ENCODE assay signal across 9 mouse cellular contexts in genomic region chr8:71383396-71383795, GRCm38 (mm10). TPM values are rescaled to one million over a fixed set of nuclear protein-coding genes. Genes with fewer than 3 reads are reported as not detected.
DNase-seq lines count a peak whose midpoint lies in the region; ATAC-seq and TF ChIP-seq lines count a peak whose summit lies in the region.
"Had no signal": no experiment of that assay in that cellular context is flagged by ENCODE, and none has a peak within 500 bp of the region (broad histone marks: within the 10 kb centered on the region; RNA-seq: fewer than 3 reads in every experiment).

No protein-coding gene starts in this region.

- DNase-seq in embryo, embryonic 9.5 days (ENCODE audit: extremely low spot score) = peak; percentile 73
- no peak for DNase-seq in kidney, postnatal 0 days (ENCODE audit: low spot score)
- no peak for DNase-seq in neural tube, embryonic 11.5 days (ENCODE audit: low spot score)
- DNase-seq in frontal cortex, adult 2 months (ENCODE audit: extremely low spot score in 1 of 2, low spot score in 1 of 2) = no peak
- DNase-seq in gastrocnemius, adult 8-10 months (ENCODE audit: low spot score in 2 of 2) = no peak
- DNase-seq in cerebellum, adult 18-20 months = no peak
- DNase-seq: right cerebral cortex, adult 18-20 months had no signal

- H3K4me1 ChIP-seq in heart, embryonic 15.5 days (replicated peaks) = peaks cover 34% of the 10 kb centered on the region
- H3K4me1 ChIP-seq in heart, embryonic 11.5 days (ENCODE audit: control insufficient read depth, insufficient read depth, low read length) = peaks cover 20% of the 10 kb centered on the region
- H3K4me1 ChIP-seq in kidney, postnatal 0 days (replicated peaks; ENCODE audit: insufficient read depth, low read length) = peaks cover 30% of the 10 kb centered on the region
- peaks cover 23% of the 10 kb centered on the region for H3K4me1 ChIP-seq in neural tube, embryonic 11.5 days (ENCODE audit: control insufficient read depth, insufficient read depth, low read length)

- 45% methylated on average over 12 of the region's 12 CpGs for WGBS in heart, embryonic 15.5 days
- WGBS in heart, embryonic 11.5 days (ENCODE audit: insufficient replicate concordance) = 29% methylated on average over 12 of the region's 12 CpGs
- 20% methylated on average over 12 of the region's 12 CpGs for WGBS in kidney, postnatal 0 days
- WGBS in neural tube, embryonic 11.5 days = 11% methylated on average over 12 of the region's 12 CpGs

- ATAC-seq in heart, embryonic 15.5 days (replicated peaks; ENCODE audit: insufficient number of reproducible peaks, insufficient read depth, low FRiP score, low read depth) = no peak
- ATAC-seq in heart, embryonic 11.5 days (replicated peaks; ENCODE audit: insufficient number of reproducible peaks, low FRiP score, low TSS enrichment) = no peak
- no peak for ATAC-seq in kidney, postnatal 0 days (replicated peaks; ENCODE audit: low FRiP score, low read depth)
- no peak for ATAC-seq in neural tube, embryonic 11.5 days (ENCODE audit: insufficient read depth, low FRiP score, low TSS enrichment)

- no peak for TF ChIP-seq CTCF in kidney, postnatal 0 days (IDR thresholded peaks at IDR 0.05; ENCODE audit: low read depth)

- H3K4me3 ChIP-seq in heart, embryonic 15.5 days = no peak overlapping the region
- no peak overlapping the region for H3K4me3 ChIP-seq in heart, embryonic 11.5 days (ENCODE audit: low read depth, low read length)
- H3K4me3 ChIP-seq in kidney, postnatal 0 days (replicated peaks; ENCODE audit: low read depth, low read length) = no peak overlapping the region
- no peak overlapping the region for H3K4me3 ChIP-seq in neural tube, embryonic 11.5 days (ENCODE audit: low read depth, low read length)

- no peak overlapping the region for H3K4me2 ChIP-seq in heart, embryonic 15.5 days
- no peak overlapping the region for H3K4me2 ChIP-seq in heart, embryonic 11.5 days
- H3K4me2 ChIP-seq in kidney, postnatal 0 days (ENCODE audit: low read length) = no peak overlapping the region
- no peak overlapping the region for H3K4me2 ChIP-seq in neural tube, embryonic 11.5 days (ENCODE audit: low read depth)

- no peaks in the 10 kb centered on the region for H3K9me3 ChIP-seq in heart, embryonic 15.5 days (replicated peaks)
- H3K9me3 ChIP-seq in heart, embryonic 11.5 days (replicated peaks; ENCODE audit: control insufficient read depth, low read length) = no peaks in the 10 kb centered on the region
- H3K9me3 ChIP-seq in kidney, postnatal 0 days (replicated peaks; ENCODE audit: low read length) = no peaks in the 10 kb centered on the region
- no peaks in the 10 kb centered on the region for H3K9me3 ChIP-seq in neural tube, embryonic 11.5 days (ENCODE audit: control insufficient read depth, low read length)

- no peaks in the 10 kb centered on the region for H3K27me3 ChIP-seq in heart, embryonic 15.5 days
- H3K27me3 ChIP-seq in heart, embryonic 11.5 days (ENCODE audit: control insufficient read depth, insufficient read depth, low read length) = no peaks in the 10 kb centered on the region
- no peaks in the 10 kb centered on the region for H3K27me3 ChIP-seq in kidney, postnatal 0 days (ENCODE audit: insufficient read depth, low read length)
- no peaks in the 10 kb centered on the region for H3K27me3 ChIP-seq in neural tube, embryonic 11.5 days (ENCODE audit: control insufficient read depth, insufficient read depth, low read length)

- 0 out of 2 replicates have a peak, but pooled peaks cover under 1% of the 10 kb centered on the region for H3K36me3 ChIP-seq in heart, embryonic 15.5 days
- peaks cover 1% of the 10 kb centered on the region for H3K36me3 ChIP-seq in heart, embryonic 11.5 days (ENCODE audit: control insufficient read depth, insufficient read depth, low read length)
- no peaks in the 10 kb centered on the region for H3K36me3 ChIP-seq in kidney, postnatal 0 days (ENCODE audit: insufficient read depth, low read length)
- H3K36me3 ChIP-seq in neural tube, embryonic 11.5 days (ENCODE audit: control insufficient read depth, insufficient read depth, low read length) = no peaks in the 10 kb centered on the region

- no peak overlapping the region for H3K9ac ChIP-seq in heart, embryonic 15.5 days
- no peak overlapping the region for H3K9ac ChIP-seq in heart, embryonic 11.5 days (ENCODE audit: low read depth, low read length)
- H3K9ac ChIP-seq in kidney, postnatal 0 days (ENCODE audit: low read depth, low read length) = peak overlapping the region; percentile 37; the same call in 1 of the 2 replicates
- peak overlapping the region; percentile 22; the same call in 1 of the 2 replicates for H3K9ac ChIP-seq in neural tube, embryonic 11.5 days (ENCODE audit: low read length)

- H3K27ac ChIP-seq in heart, embryonic 15.5 days = peak overlapping the region; percentile 93; the same call in 1 of the 2 replicates
- no peak overlapping the region for H3K27ac ChIP-seq in heart, embryonic 11.5 days (ENCODE audit: low read depth, low read length)
- peak overlapping the region; percentile 99 for H3K27ac ChIP-seq in kidney, postnatal 0 days
- H3K27ac ChIP-seq in neural tube, embryonic 11.5 days (ENCODE audit: low read depth, low read length) = peak overlapping the region; percentile 96

RNA-seq across cellular contexts. Expression of gene Nr2f6, which starts 1.6 kb away (rescaled TPM):
- polyA plus RNA-seq in heart, embryonic 15.5 days (2015; fragmentation: Nextera tagmentation; extraction: Ambion mirVana) = 43.4 and 51.5 TPM in 2 replicates
- polyA plus RNA-seq in heart, embryonic 11.5 days (2014; fragmentation: Nextera tagmentation; extraction: Ambion mirVana) = 45.7 and 47.2 TPM in 2 replicates
- 110 and 138 TPM in 2 replicates for polyA plus RNA-seq in kidney, postnatal 0 days (2015; fragmentation: Nextera tagmentation; extraction: Ambion mirVana)
- 83.4 and 84.0 TPM in 2 replicates for polyA plus RNA-seq in neural tube, embryonic 11.5 days (2014; fragmentation: Nextera tagmentation; extraction: Ambion mirVana)
- polyA plus RNA-seq in frontal cortex, adult 2 months (2012; rRNA removed) = 42.5 and 42.8 TPM in 2 replicates
- total RNA-seq in gastrocnemius, adult 8-10 months (2022) = 10 to 100 TPM; 19.9 to 23.3 (median 20.9) TPM

RNA-seq across cellular contexts. Expression of gene Ushbp1, which starts 12.2 kb away (rescaled TPM):
- 14.6 and 17.3 TPM in 2 replicates for polyA plus RNA-seq in heart, embryonic 15.5 days (2015; fragmentation: Nextera tagmentation; extraction: Ambion mirVana)
- polyA plus RNA-seq in heart, embryonic 11.5 days (2014; fragmentation: Nextera tagmentation; extraction: Ambion mirVana) = 3.0 and 4.3 TPM in 2 replicates
- 18.8 and 20.4 TPM in 2 replicates for polyA plus RNA-seq in kidney, postnatal 0 days (2015; fragmentation: Nextera tagmentation; extraction: Ambion mirVana)
- polyA plus RNA-seq in neural tube, embryonic 11.5 days (2014; fragmentation: Nextera tagmentation; extraction: Ambion mirVana) = 3.9 and 4.5 TPM in 2 replicates
- polyA plus RNA-seq in frontal cortex, adult 2 months (2012; rRNA removed) = 8.9 and 11.8 TPM in 2 replicates
- 1 to 10 TPM; 3.5 to 6.3 (median 4.5) TPM for total RNA-seq in gastrocnemius, adult 8-10 months (2022)

RNA-seq across cellular contexts. Expression of gene Ocel1, which starts 12.3 kb away (rescaled TPM):
- 4.9 and 7.2 TPM in 2 replicates for polyA plus RNA-seq in heart, embryonic 15.5 days (2015; fragmentation: Nextera tagmentation; extraction: Ambion mirVana)
- 2.7 and 2.9 TPM in 2 replicates for polyA plus RNA-seq in heart, embryonic 11.5 days (2014; fragmentation: Nextera tagmentation; extraction: Ambion mirVana)
- polyA plus RNA-seq in kidney, postnatal 0 days (2015; fragmentation: Nextera tagmentation; extraction: Ambion mirVana) = 8.1 and 8.4 TPM in 2 replicates
- polyA plus RNA-seq in neural tube, embryonic 11.5 days (2014; fragmentation: Nextera tagmentation; extraction: Ambion mirVana) = 3.4 and 3.8 TPM in 2 replicates
- polyA plus RNA-seq in frontal cortex, adult 2 months (2012; rRNA removed) = 11.4 and 12.9 TPM in 2 replicates
- 1 to 10 TPM; 5.0 to 6.0 (median 5.8) TPM for total RNA-seq in gastrocnemius, adult 8-10 months (2022)

RNA-seq across cellular contexts. Expression of gene Babam1, which starts 13.3 kb away (rescaled TPM):
- 75.5 and 89.9 TPM in 2 replicates for polyA plus RNA-seq in heart, embryonic 15.5 days (2015; fragmentation: Nextera tagmentation; extraction: Ambion mirVana)
- 89.6 and 92.1 TPM in 2 replicates for polyA plus RNA-seq in heart, embryonic 11.5 days (2014; fragmentation: Nextera tagmentation; extraction: Ambion mirVana)
- 92.3 and 96.4 TPM in 2 replicates for polyA plus RNA-seq in kidney, postnatal 0 days (2015; fragmentation: Nextera tagmentation; extraction: Ambion mirVana)
- 106 and 109 TPM in 2 replicates for polyA plus RNA-seq in neural tube, embryonic 11.5 days (2014; fragmentation: Nextera tagmentation; extraction: Ambion mirVana)
- 131 and 140 TPM in 2 replicates for polyA plus RNA-seq in frontal cortex, adult 2 months (2012; rRNA removed)
- 10 to 100 TPM; 68.5 to 73.4 (median 70.8) TPM for total RNA-seq in gastrocnemius, adult 8-10 months (2022)

RNA-seq across cellular contexts. Expression of gene Use1, which starts 16.7 kb away (rescaled TPM):
- polyA plus RNA-seq in heart, embryonic 15.5 days (2015; fragmentation: Nextera tagmentation; extraction: Ambion mirVana) = 67.6 and 75.3 TPM in 2 replicates
- polyA plus RNA-seq in heart, embryonic 11.5 days (2014; fragmentation: Nextera tagmentation; extraction: Ambion mirVana) = 73.3 and 80.7 TPM in 2 replicates
- 129 and 140 TPM in 2 replicates for polyA plus RNA-seq in kidney, postnatal 0 days (2015; fragmentation: Nextera tagmentation; extraction: Ambion mirVana)
- polyA plus RNA-seq in neural tube, embryonic 11.5 days (2014; fragmentation: Nextera tagmentation; extraction: Ambion mirVana) = 78.9 and 81.5 TPM in 2 replicates
- 174 and 195 TPM in 2 replicates for polyA plus RNA-seq in frontal cortex, adult 2 months (2012; rRNA removed)
- total RNA-seq in gastrocnemius, adult 8-10 months (2022) = 100 to 1,000 TPM in 2 of 4 experiments, 10 to 100 TPM in 2; 90.5 to 106 (median 100) TPM

Comparison
In these comparisons a context has a peak if more than half of its experiments do, and no peak if none do; other contexts are left out.
1. H3K9ac ChIP-seq: peak in kidney, postnatal 0 days (single experiment) and neural tube, embryonic 11.5 days (single experiment); none in heart, embryonic 15.5 days (single experiment) and heart, embryonic 11.5 days (single experiment).